Mouse (Mus musculus): ENCODE results near the gene Chodl. TPM values are rescaled to one million over a fixed set of nuclear protein-coding genes. Genes with fewer than 3 reads are reported as not detected.

The Chodl gene
- under 1 TPM; 0.37 to 0.81 TPM for total RNA-seq (2021)
- long read RNA-seq, experiment 1, partial matches to known transcripts: 0 of 2 reads
- long read RNA-seq, experiment 1, other reads (novel, unspliced or antisense): 0 of 2 reads
- long read RNA-seq, experiment 2: 0 reads

DNA sequence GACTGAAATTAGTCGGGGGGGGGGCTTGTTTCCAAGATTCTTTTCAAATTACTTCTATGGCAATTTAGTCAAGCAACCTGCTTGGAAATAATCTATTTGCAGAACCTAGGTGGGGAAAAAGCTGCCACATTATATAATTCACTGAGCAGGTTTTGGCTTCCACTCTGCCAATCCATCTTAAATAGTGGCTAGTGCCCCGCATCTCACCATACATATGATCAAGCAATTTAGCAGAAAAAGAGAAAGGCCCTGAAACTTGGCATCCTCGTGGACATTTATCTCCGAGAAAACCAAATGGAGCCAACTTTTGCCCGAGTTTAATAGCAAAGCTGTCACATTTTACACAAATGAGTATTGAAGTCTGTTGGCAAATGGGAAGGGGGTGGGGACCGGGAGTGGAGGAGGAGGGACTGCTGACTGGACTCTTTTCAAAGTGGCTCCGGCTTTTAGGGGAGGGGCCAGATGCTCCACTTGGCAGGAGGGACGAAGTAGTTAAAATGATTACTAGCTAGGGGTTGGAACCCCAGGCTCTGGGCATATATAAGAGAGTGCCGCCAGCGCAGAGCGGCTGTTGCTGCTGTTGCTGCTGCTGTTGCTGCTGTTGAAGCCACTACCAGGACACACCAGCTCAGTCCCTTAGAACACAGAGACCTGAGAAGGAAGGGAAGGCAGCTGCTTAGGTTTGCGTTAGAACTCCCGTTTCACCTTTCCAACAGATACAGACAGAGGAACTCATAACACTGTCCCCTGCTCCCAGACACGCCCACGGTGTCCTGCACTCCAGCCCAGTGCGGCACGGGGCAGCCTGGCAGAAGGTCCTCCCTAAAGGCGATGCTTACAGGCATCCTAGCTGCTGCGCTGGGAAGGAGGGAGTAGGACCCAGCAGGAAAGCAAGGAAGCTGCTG is at the start of gene Chodl:
Gene Chodl (plus strand): TSS at position 567 of the 905 bp plus-strand sequence.
- DNase-seq (ENCODE audit: low spot score in 2 of 2): peak; percentile 7 to 12

GRCm38 (mm10) chr16:78922644-78923043 is 8.1 kb upstream of the Chodl start:
- peak in 1 of 2 experiments; percentile 7 for DNase-seq (ENCODE audit: low spot score in 2 of 2)

DNA sequence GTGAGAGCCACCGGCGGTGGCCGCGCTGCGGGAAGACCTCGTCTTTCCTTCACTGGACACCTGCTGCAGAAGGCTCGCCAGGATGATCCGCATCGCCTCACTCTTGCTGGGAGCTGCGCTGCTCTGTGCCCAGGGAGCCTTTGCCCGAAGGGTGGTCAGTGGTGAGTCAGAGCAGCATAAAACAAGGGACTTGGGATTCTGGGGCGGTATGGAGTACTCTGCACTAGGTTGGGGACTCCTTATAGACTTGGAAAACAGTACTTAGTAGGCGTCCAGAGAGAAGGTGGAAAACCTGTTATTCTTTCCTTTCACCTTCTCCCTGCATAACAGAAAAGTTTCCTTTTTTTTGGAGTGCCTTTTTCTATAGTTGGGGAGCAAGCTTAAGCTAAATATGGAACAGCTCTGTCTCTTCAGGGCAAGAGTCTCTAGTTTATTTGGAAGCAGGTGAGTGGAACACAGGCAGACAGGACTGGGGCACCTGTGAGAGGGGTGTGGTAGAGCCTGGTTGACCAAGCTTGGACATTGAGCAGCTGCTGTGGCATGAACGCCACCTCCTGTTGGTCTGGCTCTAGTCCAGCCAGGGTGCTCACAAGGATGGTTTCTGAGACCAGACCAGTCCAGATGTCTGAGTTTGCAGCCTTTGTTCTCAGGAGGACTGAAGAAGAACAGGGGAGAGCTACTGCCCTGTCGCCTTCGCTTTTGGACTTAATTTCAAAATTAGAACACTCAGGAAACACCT is 708 bp downstream of the Chodl start:
- DNase-seq (ENCODE audit: low spot score in 2 of 2): no peak

DNA sequence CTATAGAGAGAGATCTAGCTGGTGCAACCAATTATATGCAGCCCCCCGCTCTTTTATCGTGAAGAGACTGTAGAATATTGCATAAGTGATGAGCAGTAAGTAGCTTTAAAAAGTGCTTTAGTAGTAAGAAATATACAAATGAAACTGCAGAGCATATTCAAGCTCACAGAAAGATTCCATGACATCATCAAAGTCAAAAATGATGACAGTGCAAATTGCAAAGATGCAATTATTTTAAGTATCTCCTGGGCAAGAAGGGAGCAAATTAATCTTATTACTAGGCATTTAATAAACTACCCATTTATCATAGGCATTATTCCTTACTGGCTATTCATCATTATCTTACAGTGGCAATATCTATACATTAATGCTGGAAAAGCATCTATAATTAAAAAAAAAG is 3.5 kb downstream of the Chodl start:
- DNase-seq (ENCODE audit: low spot score in 2 of 2): no peak

DNA sequence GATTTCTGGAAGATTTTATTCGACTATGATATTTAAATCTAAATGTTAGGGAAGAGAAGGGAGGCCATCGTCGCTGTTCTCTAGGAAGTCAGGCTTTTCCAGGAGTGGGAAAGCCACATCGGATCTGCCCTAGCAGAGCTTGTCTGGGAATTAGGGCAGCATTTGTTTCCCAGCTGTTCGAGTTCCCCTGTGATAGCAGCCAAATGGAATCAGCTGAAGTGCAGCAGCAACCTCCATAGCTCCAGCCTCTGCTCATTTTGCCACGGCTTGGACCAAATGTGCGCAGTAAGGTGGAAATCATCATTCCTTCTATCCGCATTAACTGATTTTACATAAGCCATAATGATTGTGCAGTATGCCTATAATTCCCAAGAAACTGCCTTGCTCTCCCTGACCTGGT is 7.0 kb downstream of the Chodl start:
- no peak for DNase-seq (ENCODE audit: low spot score in 2 of 2)

DNA sequence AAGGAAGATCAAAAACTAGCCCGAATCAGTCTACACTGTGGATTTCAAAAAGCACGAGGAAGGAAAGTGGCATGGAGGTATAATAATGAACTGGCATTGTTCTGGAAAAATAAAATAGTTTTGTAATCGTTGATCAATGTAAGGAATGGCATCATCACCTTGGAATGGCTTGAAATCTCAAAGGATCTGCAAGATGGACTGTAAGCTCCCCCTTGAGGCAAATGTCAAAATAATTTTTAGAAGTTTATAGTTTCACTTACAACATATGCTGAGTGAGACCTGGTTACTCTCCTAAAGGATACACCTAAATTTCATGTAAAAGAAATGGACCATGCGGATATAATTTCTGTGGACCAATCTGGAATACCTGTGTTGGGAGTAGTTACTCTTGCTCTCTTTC is 19.6 kb downstream of the Chodl start:
- peak in 1 of 2 experiments; percentile 21 for DNase-seq (ENCODE audit: low spot score in 2 of 2)

GRCm38 (mm10) chr16:78957434-78957833 is 26.7 kb downstream of the Chodl start:
- no peak for DNase-seq (ENCODE audit: low spot score in 2 of 2)

- peak in 1 of 2 experiments; percentile 32 for DNase-seq (ENCODE audit: low spot score in 2 of 2)
These were observed 38.5 kb downstream of the Chodl start for GRCm38 (mm10) chr16:78969091-78969731.

DNA sequence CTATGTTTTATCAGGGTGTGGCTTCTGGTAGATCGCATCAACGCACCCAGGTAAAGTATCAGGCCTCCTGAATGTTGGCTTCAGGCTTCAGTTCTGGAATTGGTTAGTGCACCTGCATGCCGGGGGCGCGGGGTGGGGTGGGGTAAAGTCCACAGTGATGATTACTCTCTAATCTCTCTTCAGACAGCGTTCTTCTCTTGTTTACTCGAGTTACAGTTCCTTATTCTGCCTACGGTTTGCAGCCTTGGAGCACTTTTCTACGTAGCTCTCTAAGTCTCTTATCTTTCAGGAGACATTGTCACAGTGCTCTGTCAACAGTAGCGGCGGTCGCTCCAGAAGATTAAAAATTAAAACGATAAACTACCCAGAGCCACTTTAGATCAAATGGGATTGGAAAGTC is 43.4 kb downstream of the Chodl start:
- DNase-seq (ENCODE audit: low spot score in 2 of 2): no peak

DNA sequence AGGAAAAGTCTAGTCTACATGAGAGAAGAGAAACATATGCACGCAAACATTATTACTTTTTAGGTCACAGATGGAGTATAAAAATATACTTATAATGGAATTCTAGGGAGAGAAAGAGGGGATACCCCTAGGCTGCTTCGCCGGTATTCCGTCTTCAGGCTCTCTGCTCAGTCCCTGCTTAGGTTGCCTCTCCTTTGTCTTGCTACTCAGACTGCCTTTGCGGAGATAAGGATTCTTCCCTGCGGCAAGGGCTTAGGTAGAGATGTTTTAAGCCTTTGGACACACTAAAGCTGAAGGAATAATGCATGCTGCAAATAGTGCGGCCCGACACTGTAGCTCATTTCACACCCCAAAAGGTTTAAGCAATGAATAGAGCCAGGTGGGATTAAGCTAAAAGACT is 45.6 kb downstream of the Chodl start:
- DNase-seq (ENCODE audit: low spot score in 2 of 2): no peak

Other genes with a start within 250 kb of the Chodl start
- gene Tmprss15, start 160.1 kb downstream of the Chodl start, total RNA-seq (2021): not detected

Data from layer of hippocampus, postnatal 14 days (tissue).